Mouse (Mus musculus): ENCODE data around the gene Rab11fip5. TPM values are rescaled to one million over a fixed set of nuclear protein-coding genes. Genes with fewer than 3 reads are reported as not detected.
A peak's percentile ranks its signal among the peaks of the same experiment; 100 is the strongest.

Rab11fip5 gene
- polyA plus RNA-seq, 1 experiment from 2014 or later = 22.1 TPM

DNA sequence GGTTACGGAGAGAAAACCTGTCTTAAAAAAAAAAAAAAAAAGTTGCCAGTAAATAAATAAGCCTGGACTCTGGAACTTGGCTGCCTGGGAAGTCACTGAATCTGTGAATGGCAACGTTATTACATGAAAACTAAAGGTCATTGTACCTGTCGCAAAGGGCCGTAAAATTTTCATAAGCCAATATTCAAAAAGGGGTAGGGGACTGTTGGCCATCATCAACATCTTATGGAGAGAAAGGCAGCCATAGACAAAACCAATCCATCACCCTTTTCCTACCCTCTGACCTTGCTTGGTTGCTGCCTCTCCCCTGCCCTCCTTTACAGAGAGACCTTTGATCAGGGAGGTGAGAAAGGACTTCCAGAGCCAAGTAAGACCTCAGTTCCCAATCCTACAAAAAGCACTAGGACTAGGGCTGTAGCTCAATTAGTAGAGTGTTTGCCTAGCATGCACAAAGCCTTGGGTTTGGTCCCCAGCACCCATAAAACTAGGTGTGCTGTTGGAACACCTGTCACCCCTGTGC is 44.7 kb downstream of the Rab11fip5 start:
- H3K27me3 ChIP-seq (replicated peaks) = peaks cover 3% of the 10 kb centered on the region; the same call in 1 of the 2 replicates
- H3K27ac ChIP-seq = no peak overlapping the region
- ATAC-seq (replicated peaks) = no peak
- H3K9ac ChIP-seq = no peak overlapping the region
- no peaks in the 10 kb centered on the region for H3K9me3 ChIP-seq
- no peak overlapping the region for H3K4me2 ChIP-seq
- H3K36me3 ChIP-seq (replicated peaks) = no peaks in the 10 kb centered on the region
- H3K4me3 ChIP-seq = no peak overlapping the region
- H3K4me1 ChIP-seq = peaks cover 15% of the 10 kb centered on the region
- 91% methylated on average over 4 of the region's 4 CpGs for WGBS

DNA sequence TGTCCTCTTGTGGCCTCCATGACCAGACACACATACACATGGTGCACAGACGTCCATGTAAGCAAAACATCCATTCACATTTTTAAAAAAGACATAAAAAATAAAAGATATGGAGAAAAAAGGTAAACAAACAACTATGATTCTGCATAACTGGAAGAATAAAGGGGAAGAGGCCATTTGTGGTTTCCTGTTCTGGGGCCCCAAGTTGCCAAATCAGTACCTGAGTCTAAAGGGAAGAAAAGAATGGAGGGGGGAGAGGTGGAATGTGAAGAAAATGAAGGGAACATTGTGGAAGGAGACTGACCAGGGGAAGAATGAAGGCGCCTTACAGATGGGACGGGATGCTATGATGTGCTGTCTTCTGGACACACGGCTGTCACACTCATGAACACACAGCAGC is 47.9 kb downstream of the Rab11fip5 start:
- H3K4me2 ChIP-seq = no peak overlapping the region
- no peak overlapping the region for H3K4me3 ChIP-seq
- no peak for ATAC-seq (replicated peaks)
- peaks cover 3% of the 10 kb centered on the region; the same call in 1 of the 2 replicates for H3K27me3 ChIP-seq (replicated peaks)
- 87% methylated on average over 4 of the region's 4 CpGs for WGBS
- no peaks in the 10 kb centered on the region for H3K9me3 ChIP-seq
- H3K27ac ChIP-seq = no peak overlapping the region
- H3K4me1 ChIP-seq = peaks cover under 1% of the 10 kb centered on the region; the same call in 1 of the 2 replicates
- no peaks in the 10 kb centered on the region for H3K36me3 ChIP-seq (replicated peaks)
- H3K9ac ChIP-seq = no peak overlapping the region

DNA sequence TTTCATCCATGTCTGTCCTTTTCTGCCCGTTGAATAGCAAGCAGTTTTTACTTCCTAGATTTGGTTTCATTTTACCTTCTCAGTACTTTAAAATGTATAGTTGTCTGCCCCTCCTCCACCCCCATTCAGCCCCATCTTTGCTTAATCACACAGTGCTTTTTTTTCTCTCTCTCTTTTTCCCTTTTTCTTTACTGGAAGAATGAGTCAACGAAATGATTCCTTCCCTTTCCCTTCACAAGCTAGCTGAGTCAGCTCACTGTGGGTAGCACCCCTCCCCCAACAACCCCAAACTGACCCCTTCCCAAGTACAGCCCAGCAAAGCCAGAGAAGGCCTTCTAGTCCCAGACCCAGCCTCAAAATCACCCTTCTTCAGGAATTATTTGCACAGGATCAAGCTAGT is 49.3 kb downstream of the Rab11fip5 start:
- Histone ChIP-seq H3K27me3 (replicated peaks) (no peaks in the 10 kb centered on the region), H3K4me3 (no peak overlapping the region), H3K4me1 (no peaks in the 10 kb centered on the region), H3K9ac (no peak overlapping the region), H3K4me2 (no peak overlapping the region), H3K36me3 (replicated peaks) (no peaks in the 10 kb centered on the region), H3K9me3 (no peaks in the 10 kb centered on the region), H3K27ac (no peak overlapping the region)
- no peak for ATAC-seq (replicated peaks)
- 49% methylated on average over 2 of the region's 2 CpGs for WGBS

DNA sequence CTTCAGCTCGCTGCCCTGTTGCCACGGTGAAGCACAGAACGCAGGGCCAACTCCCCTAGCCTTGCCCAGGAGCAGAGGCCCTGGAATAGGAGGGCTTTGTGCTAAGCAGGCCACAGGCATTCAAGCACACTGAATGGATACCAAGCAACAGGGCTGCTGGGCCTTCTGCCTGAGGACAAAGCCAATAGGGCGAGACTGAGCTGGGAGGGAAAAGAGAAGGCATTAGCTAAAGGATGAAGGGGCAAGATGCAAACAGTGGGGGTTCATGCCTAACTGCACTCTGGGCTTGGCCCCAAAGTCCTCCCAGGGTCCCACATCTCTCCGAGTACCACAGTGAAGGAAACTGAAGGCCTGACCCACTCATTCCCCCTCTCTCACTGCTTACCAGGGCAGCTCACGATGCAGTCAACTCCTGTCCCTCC is 54.0 kb downstream of the Rab11fip5 start:
- H3K4me2 ChIP-seq = no peak overlapping the region
- H3K36me3 ChIP-seq (replicated peaks) = no peaks in the 10 kb centered on the region
- peak overlapping the region; percentile 72 for H3K27ac ChIP-seq
- H3K27me3 ChIP-seq (replicated peaks) = no peaks in the 10 kb centered on the region
- ATAC-seq (replicated peaks) = peak; percentile 91
- H3K4me1 ChIP-seq = no peaks in the 10 kb centered on the region
- H3K4me3 ChIP-seq = no peak overlapping the region
- no peak overlapping the region for H3K9ac ChIP-seq
- 25% methylated on average over 6 of the region's 6 CpGs for WGBS
- no peaks in the 10 kb centered on the region for H3K9me3 ChIP-seq

DNA sequence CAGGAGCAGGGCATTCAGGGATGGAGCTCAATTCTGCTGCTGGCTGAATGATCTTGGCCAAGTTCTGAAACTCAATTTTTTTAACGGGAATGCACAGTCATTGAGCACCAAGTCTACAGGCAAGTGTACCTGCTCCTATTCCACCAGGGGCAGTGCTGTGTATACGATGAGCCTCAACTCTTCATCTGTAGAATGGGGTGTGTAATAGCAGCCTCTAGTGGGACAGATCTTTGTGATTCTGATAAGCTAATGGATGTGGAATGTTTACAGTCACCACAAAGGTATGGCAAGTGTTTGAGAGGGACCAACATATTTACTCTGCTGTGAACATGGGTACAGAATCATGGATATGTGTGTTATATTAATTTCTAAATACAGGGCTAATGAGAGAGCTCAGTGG is 58.2 kb downstream of the Rab11fip5 start:
- Histone ChIP-seq H3K9me3 (no peaks in the 10 kb centered on the region), H3K4me1 (no peaks in the 10 kb centered on the region), H3K36me3 (replicated peaks) (no peaks in the 10 kb centered on the region), H3K27me3 (replicated peaks) (no peaks in the 10 kb centered on the region), H3K27ac (no peak overlapping the region), H3K4me2 (no peak overlapping the region), H3K9ac (no peak overlapping the region), H3K4me3 (no peak overlapping the region)
- WGBS = 95% methylated on average over 2 of the region's 2 CpGs
- ATAC-seq (replicated peaks) = no peak

DNA sequence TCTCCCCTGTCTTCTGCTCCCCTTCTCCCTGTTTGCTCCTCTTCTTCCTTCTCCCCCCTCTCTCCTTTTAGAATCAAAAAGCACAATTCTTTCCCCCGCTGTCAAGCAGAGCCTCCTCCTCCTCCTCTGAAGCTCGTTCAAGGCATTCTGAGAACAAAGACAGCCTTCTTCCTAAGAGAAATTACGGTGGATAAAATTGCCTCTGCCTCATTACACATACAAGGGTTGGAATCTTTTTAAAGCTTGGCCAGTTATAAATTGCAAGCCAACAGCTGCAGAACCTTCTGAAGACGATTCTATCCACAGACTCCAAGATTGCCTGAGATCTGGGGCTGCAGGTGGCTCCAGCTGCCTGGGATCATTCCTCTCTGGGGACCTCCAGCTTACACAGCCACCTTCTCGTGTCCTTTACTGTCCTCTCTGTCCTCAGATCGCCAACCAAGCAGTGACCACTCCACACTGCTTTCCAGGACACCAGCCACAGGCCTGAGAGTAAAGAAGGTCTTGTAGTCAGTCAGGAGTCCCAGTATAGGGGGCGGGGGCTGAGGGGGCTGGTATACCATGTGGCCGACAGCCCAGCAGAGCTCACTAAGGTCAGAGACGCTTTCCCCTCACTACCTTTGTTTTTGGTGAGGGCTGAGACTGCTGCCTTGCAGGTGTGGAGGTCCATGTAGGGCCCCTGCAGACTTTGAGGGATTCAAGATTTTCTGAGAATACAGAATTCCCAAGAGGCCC is 60.2 kb downstream of the Rab11fip5 start:
- no peak for ATAC-seq (replicated peaks)
- no peak overlapping the region for H3K9ac ChIP-seq
- 46% methylated on average over 9 of the region's 9 CpGs for WGBS

DNA sequence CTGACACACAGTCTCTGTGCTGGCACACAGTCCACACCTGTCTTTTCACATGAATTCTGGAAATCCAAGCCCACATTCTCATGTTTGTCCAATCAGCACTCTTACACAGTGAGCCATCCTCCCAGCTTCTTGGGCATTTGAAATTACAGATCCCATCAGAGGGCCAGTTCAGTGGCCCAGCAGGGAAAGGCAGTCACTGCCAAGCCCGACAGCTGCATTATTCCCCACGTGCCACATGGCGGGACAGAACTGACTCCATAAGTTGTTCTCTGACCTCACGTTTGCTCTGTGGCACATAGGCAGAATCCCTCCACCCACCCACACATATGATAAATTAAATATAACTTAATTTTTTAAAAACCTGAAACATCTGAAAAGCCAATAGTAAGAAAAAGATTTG is 66.5 kb downstream of the Rab11fip5 start:
- H3K9me3 ChIP-seq = no peaks in the 10 kb centered on the region
- no peaks in the 10 kb centered on the region for H3K27me3 ChIP-seq (replicated peaks)
- 62% methylated on average over 4 of the region's 4 CpGs for WGBS
- no peaks in the 10 kb centered on the region for H3K36me3 ChIP-seq (replicated peaks)
- no peak overlapping the region for H3K4me2 ChIP-seq
- H3K4me3 ChIP-seq = no peak overlapping the region
- H3K27ac ChIP-seq = no peak overlapping the region
- no peak for ATAC-seq (replicated peaks)
- peaks cover 3% of the 10 kb centered on the region; the same call in 1 of the 2 replicates for H3K4me1 ChIP-seq
- no peak overlapping the region for H3K9ac ChIP-seq

More for the DNA sequence above, 60.2 kb downstream of the Rab11fip5 start:
- no peak overlapping the region for H3K4me2 ChIP-seq
- no peaks in the 10 kb centered on the region for H3K27me3 ChIP-seq (replicated peaks)
- H3K27ac ChIP-seq = peak overlapping the region; percentile 25; the same call in 1 of the 2 replicates
- H3K4me3 ChIP-seq = no peak overlapping the region
- no peaks in the 10 kb centered on the region for H3K9me3 ChIP-seq
- H3K4me1 ChIP-seq = no peaks in the 10 kb centered on the region
- H3K36me3 ChIP-seq (replicated peaks) = no peaks in the 10 kb centered on the region

DNA sequence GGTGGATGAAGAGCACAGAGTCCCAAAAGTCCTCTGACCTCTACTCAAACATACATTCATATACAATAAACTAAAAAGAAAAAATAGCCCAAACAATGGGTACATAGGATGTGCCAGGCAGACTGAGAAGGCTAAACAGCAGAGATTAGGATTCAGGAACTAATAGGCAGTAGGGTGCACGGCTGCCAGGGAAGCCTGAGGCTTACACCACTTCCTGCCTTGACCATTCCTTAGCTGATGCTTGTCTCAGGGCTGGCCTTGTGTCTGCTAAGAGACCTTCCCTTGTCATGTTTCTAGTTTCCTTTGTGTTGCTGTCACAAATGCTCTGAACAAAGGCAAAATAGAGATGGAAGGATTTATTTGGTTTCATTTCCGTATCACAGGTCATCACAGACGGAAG is 68.1 kb downstream of the Rab11fip5 start:
- H3K27ac ChIP-seq = no peak overlapping the region
- no peaks in the 10 kb centered on the region for H3K9me3 ChIP-seq
- H3K4me1 ChIP-seq = peaks cover 7% of the 10 kb centered on the region; the same call in 1 of the 2 replicates
- 78% methylated on average over 3 of the region's 3 CpGs for WGBS
- ATAC-seq (replicated peaks) = no peak
- no peak overlapping the region for H3K4me2 ChIP-seq
- H3K9ac ChIP-seq = no peak overlapping the region
- H3K36me3 ChIP-seq (replicated peaks) = no peaks in the 10 kb centered on the region
- H3K27me3 ChIP-seq (replicated peaks) = no peaks in the 10 kb centered on the region
- H3K4me3 ChIP-seq = no peak overlapping the region

DNA sequence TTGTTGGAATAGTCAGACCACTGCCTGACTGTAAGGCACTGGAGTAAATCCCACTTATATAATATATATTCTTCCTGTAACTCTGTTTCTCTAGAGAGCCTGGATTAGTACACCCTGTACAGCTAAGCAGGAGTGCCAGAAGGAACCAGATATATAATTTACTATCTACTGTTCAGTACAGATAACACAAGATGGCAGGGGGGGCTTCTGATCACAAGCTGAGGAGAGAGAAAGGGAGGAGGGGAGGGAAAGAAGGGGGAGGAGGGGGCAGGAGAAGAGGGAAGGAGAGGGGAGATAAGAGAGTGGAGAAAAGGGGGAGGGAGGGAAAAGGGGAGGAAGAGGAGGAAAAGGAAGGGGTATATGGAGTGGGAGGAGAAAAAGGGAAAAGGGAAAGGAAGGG is 68.6 kb downstream of the Rab11fip5 start:
- no peaks in the 10 kb centered on the region for H3K27me3 ChIP-seq (replicated peaks)
- no peak overlapping the region for H3K4me3 ChIP-seq
- H3K4me1 ChIP-seq = peaks cover 7% of the 10 kb centered on the region; the same call in 1 of the 2 replicates
- H3K27ac ChIP-seq = no peak overlapping the region
- H3K4me2 ChIP-seq = no peak overlapping the region
- no peak overlapping the region for H3K9ac ChIP-seq
- ATAC-seq (replicated peaks) = no peak
- H3K36me3 ChIP-seq (replicated peaks) = no peaks in the 10 kb centered on the region
- H3K9me3 ChIP-seq = no peaks in the 10 kb centered on the region

DNA sequence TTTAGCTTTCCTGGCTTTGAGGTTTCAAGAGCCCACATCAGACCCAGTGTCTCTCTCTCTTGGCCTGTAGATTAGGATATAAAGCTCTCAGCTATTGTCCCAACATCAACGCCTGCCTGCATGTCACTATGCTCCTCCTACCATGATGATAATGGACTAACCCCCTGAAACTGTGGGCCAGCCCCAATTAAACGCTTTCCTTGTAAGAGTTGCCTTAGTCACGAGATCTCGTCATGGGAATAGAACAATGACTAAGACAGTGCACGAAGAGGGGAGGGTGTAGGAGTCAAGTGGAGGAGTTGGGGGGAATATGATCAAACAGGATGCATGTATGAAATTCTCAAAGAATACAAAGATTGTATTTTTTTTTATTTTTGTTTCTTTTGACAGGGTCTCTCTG is 69.5 kb downstream of the Rab11fip5 start:
- Histone ChIP-seq H3K36me3 (replicated peaks) (no peaks in the 10 kb centered on the region), H3K27me3 (replicated peaks) (no peaks in the 10 kb centered on the region), H3K4me3 (no peak overlapping the region), H3K27ac (no peak overlapping the region), H3K4me1 (peaks cover 7% of the 10 kb centered on the region; the same call in 1 of the 2 replicates), H3K4me2 (no peak overlapping the region), H3K9me3 (no peaks in the 10 kb centered on the region), H3K9ac (no peak overlapping the region)
- 57% methylated on average over 5 of the region's 5 CpGs for WGBS
- ATAC-seq (replicated peaks) = no peak

DNA sequence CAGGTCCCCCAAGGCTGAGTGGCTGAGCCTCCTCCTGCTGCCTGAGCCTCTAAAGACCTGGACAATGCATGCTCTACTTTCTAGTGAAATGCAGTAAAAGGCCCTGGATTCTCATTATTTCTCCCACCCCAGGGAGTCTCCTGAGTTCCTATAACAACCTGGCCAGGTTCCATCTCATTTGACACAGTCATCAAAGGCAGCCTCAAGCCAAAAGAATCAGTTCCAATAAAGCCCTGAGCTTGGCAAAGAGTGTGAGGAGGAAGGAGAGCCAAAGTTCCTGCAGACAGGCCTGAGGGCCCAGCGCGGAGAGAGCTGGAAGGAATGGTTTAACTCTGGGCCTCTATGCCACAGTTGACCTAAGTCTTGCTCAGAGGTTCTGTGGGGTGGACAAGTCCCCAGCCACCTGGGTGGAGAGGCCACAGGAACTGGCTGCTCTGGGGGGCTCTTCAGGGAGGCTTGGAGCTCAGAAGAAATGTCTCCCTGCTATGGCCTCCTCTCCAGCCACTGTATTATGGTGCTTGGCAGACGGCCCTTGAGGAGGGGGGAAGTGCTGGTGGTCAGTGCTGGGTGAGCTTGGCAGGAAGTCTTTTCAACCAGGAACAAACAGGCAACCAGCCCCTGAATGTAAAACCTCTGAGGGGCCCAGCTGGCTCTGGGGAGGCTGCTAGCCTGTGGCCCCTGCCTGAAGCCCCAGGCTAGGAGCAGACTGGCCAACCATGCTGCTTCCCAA is 71.9 kb downstream of the Rab11fip5 start:
- H3K9me3 ChIP-seq = no peaks in the 10 kb centered on the region
- no peak overlapping the region for H3K4me2 ChIP-seq
- H3K4me1 ChIP-seq = peaks cover 7% of the 10 kb centered on the region; the same call in 1 of the 2 replicates
- peak; percentile 87 for ATAC-seq (replicated peaks)
- WGBS = 47% methylated on average over 3 of the region's 3 CpGs
- no peaks in the 10 kb centered on the region for H3K27me3 ChIP-seq (replicated peaks)
- H3K4me3 ChIP-seq = no peak overlapping the region
- peak overlapping the region; percentile 72 for H3K27ac ChIP-seq
- no peaks in the 10 kb centered on the region for H3K36me3 ChIP-seq (replicated peaks)
- no peak overlapping the region for H3K9ac ChIP-seq

DNA sequence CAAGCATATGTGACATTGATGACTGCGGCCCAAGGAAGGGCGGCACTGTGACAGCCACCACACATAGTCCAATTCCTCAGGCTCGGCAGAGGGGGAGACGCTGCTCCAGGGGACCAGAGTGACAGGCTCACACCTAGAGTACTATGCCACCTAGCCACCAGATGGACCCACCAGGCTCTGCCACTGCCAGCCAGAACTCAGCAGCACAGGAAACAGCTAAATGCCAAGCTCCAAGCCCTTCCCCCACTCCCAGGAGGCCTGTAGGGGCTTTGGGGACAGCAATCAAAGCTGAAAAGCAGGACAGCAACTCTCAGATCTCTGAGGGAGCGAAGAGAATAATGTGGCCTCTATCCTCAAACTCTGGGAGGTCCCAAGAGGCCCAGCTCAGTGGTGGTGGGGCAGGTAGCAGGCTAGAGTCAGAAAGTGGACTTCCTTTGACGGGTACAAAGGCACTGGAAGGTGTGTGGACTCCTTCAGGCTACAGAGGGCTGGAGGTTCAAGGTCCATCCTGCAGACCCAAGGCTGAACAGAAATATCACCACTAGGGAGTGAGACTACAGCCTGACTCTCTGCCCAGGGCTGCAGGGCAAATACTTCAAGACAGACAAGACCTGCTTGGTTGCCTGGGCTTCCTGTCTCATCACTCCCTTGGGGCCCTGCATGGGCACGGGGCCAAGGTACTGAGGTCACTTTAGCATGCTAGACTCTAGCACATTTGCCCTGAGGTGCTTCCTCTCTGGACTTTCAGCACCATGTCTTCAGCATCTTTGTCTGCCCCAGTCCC is 78.9 kb downstream of the Rab11fip5 start:
- no peak overlapping the region; the same call in 1 of the 2 replicates for H3K27ac ChIP-seq

More for the DNA sequence above, 78.9 kb downstream of the Rab11fip5 start:
- no peak overlapping the region for H3K4me3 ChIP-seq
- ATAC-seq (replicated peaks) = no peak; the same call in 1 of the 2 replicates
- WGBS = 67% methylated on average over 7 of the region's 7 CpGs
- H3K9ac ChIP-seq = no peak overlapping the region
- H3K4me2 ChIP-seq = no peak overlapping the region
- H3K4me1 ChIP-seq = peaks cover 8% of the 10 kb centered on the region
- H3K36me3 ChIP-seq (replicated peaks) = no peaks in the 10 kb centered on the region
- H3K27me3 ChIP-seq (replicated peaks) = no peaks in the 10 kb centered on the region
- no peaks in the 10 kb centered on the region for H3K9me3 ChIP-seq

All from midbrain, embryonic 15.5 days (tissue).